Mouse (Mus musculus): ENCODE measurements at regions not wholly inside any gene's neighbourhood (a gene's known extent, or its start where the extent isn't known, plus 50 kb on each side); places are given as distances from the start of the nearest gene placed in this dataset.
"Not testable (repeated sequence)": the region's sequence is repeated elsewhere in the genome, so short reads cannot be mapped to it uniquely, and the experiment has no call there.

DNA sequence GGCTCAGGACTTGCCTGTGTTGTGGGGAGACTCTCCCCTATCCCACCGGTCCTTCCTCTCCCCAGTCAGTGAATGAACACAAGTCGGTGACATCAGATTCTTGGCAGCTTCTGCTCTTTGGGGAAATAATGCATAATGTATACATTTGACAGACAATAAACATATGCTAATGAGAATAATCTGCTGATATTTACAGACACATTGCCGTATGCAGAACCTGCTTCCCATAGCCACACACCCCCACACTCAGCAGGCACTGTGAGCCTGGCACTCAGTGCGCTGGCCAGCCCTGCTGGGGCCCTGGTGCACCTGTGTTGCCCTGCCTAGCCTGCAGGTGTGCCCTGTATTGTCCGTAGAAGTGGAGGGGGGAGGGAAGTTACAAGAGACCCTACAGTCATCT is 215.5 kb downstream of the Matn1 start:
- no peak for DNase-seq (ENCODE audit: low spot score in 2 of 2)

DNA sequence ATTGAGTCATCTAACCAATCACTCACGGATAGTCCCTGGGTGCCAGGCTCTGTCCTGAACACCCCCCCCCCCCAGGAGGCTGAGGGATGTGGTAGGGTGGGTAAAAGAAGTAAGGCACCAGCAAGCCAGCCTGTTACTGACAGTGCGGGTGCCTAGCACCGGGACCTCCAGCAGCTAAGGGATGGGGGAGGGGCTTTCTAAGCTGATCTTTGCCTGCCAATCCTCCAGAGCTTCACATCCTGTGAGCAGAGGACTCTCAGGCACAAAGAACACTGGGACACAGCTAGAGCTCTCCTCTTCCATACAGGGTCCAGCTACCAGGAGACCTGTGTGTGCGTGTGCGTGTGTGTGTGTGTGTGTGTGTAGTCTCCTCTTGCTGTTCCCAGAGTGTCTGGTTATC is 215.9 kb downstream of the Matn1 start:
- DNase-seq (ENCODE audit: low spot score in 2 of 2), result no peak

GRCm38 (mm10) chr4:131161501-131161900 is 217.3 kb downstream of the Matn1 start:
- DNase-seq (ENCODE audit: low spot score in 2 of 2), result peak in 1 of 2 experiments; percentile 16

GRCm38 (mm10) chr4:131163782-131164315 is 219.7 kb downstream of the Matn1 start:
- no peak for DNase-seq (ENCODE audit: low spot score in 2 of 2)

- DNase-seq (ENCODE audit: low spot score in 2 of 2), result no peak
Observed at GRCm38 (mm10) chr4:131166574-131167270, 222.5 kb downstream of the Matn1 start.

- DNase-seq (ENCODE audit: low spot score in 2 of 2), result no peak
Observed at GRCm38 (mm10) chr4:131167921-131168320, 223.7 kb downstream of the Matn1 start.

DNA sequence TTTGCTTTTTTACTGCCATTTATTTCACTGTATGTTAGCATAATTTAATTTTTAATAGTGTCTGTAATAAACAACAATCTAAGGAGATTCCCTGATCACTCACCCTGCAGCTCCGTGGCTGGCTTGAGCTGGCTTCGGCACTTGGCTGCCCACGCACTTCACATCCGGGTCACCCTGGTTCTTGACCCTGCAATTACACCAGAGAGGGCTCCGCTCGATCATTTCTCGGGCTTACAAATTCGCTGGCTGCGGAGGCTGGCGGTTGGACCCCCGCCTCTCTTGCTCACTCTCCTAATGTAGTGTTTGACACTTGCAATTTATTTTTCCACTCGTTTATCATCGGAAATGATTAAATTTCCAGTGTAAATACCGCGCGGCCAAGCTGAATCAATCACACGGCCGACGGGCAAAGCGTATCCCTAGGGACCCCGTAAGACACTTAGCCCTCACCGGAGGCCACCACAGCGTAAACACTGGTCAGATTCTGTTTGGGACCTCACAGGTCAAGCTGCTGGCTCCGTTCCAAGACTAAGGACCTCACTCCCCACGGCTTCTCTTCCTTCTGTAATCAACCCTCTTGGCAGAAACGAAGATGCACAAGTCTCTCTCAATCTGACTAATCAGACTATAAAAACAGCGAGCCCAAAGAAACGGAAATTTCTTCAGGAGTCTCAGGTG is 229.7 kb downstream of the Matn1 start:
- DNase-seq (ENCODE audit: low spot score in 2 of 2), result no peak

DNA sequence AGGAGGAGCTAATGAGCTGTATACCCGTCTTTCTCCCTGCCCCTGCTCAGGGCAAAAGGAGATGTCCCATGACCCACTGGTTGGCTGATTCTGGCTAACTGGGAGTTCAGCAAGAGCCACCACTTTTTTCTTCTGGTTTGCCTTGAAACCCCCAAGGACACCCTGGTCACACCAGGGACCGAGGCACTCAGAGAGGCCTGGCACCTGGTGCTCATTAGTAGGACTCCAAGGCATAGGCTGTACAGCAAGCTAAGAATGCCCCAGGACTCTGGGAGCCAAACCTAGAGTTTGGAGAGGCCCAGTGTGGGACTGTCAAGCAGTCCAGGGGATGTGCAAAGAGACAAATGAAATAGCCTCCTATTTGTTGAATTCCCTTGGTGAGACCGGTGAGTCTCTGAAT is 232.5 kb downstream of the Matn1 start:
- DNase-seq (ENCODE audit: low spot score in 2 of 2), result no peak

- no peak for DNase-seq (ENCODE audit: low spot score in 2 of 2)
Observed at GRCm38 (mm10) chr4:131177889-131178288, 233.7 kb downstream of the Matn1 start.

GRCm38 (mm10) chr4:131178642-131179041 is 234.5 kb downstream of the Matn1 start:
- DNase-seq (ENCODE audit: low spot score in 2 of 2), result not testable (repeated sequence)

DNA sequence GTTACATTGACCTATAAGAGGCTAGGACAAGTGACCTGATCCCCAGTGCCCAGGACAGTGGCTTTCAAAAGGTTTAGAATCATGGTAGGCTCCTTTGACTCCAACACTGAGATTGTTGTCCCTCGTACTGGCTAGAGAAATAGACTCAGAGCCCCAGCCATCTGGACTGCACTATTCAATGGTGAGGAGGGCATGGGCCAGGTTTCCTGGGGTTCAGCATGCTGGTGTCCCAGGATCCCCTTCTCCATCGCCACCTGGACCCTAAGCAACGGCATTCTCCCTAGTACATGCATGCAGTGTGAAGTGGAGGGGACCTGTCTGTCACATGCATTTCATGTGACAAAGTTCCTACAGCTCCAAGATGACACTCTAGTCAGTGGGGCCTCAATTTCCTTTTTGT is 243.9 kb downstream of the Matn1 start:
- no peak for DNase-seq (ENCODE audit: low spot score in 2 of 2)

- no peak for DNase-seq (ENCODE audit: low spot score in 2 of 2)
Observed at GRCm38 (mm10) chr4:131191106-131191880, 247.1 kb downstream of the Matn1 start.

DNA sequence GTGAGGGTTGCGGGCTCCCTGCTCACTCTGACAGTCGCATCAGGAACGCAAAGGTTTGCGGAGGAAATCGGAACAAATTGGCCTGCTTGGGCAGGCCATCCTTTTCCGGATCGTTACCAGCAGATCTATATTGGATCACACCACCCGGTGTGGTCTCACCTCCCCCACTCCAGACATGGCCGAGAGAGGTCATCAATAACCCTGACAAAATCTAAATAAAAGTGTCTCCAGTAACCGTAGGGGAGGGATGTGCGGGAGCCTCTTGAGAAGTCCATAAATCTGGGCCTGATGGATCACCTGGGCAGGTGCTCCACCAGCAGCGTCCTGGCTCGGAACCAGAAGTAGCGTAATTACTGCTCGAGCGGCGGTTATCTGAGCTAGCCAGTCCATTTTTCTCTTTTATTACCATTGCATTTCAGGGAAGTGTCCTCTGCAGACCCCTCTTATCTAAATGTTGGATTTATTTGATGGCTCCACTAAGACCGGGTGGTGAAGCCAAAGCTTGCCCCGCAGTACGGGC is 249.8 kb downstream of the Matn1 start:
- no peak for DNase-seq (ENCODE audit: low spot score in 2 of 2)

DNA sequence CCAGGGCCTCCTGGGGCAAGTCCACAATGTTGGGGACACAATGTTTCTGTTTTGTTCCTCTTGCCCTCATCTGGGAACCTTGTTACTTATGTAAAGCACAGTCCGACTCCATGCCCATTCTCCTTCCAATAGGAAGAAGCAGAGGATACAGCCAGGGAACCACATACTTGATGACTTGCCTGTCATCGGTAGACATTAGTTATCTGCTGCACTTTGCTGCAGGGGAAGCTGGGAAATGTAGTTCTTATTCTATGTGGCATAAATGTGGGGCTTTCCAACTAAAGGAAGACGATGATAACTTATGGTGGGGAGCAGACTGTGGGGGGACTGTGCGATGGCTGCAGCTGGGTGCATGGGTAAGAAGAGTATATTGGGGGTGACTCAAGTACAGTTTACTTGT is 252.0 kb downstream of the Matn1 start:
- DNase-seq (ENCODE audit: low spot score in 2 of 2), result no peak

DNA sequence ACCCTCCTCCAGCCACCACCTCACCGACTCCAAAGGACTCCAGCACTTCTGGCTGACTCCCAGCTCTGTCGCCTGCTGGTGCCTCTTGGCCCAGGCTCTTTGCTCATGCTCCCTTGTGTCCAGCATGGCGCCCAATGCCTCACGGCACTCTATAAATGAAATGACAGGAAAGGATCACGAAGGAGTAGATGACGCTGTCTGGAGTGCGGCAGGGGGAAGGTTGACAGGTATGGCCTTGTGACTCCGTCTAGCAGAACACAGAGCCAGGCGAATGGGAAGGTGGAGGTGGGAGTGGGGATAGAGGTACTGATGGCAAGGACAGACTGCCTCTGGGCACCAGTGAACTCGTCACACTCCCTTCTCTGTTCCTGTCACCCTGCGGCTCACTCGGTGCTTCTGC is 259.5 kb downstream of the Matn1 start:
- DNase-seq (ENCODE audit: low spot score in 2 of 2), result no peak

- DNase-seq (ENCODE audit: low spot score in 2 of 2), result no peak
Observed at GRCm38 (mm10) chr4:131204722-131205121, 260.5 kb downstream of the Matn1 start.

DNA sequence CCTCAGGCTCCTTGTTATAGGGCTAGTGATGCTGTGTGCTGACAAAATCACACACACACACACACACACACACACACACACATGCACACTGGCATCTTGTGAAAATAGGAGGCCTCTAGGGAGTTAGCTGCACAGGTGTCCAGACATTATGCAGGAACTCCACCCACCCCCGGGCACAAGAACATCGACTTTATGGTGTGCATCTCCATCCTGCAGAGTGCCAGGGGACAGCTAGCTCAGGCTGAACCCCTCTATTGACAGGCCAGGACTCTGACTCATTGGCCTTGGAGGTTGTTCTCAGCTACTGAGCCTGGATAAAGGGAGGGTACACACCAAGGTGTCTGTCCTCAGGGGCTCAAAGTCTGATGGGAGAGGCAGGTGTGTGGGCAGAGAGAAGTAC is 260.9 kb downstream of the Matn1 start:
- DNase-seq (ENCODE audit: low spot score in 2 of 2), result no peak

DNA sequence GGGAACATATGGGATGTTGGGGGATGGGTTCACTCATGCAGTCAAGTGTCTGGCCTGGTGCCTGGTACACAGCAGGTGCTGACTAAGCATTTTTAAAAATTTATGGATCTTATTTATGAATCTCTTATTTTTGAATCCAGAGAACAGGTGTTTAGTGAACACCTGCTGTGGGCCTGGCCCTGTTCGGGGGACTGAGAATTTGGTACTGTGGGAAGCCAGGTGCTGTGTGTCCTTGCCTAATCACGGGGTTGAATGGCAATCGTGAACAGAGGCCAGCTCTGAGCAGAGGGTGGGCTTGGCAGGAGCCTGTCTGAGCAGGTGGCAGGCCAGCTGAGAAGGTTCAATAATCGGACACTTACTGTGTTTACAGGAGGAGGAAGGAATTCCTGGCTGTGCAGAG is 261.5 kb downstream of the Matn1 start:
- DNase-seq (ENCODE audit: low spot score in 2 of 2), result no peak

GRCm38 (mm10) chr4:131206181-131206885 is 262.1 kb downstream of the Matn1 start:
- DNase-seq (ENCODE audit: low spot score in 2 of 2), result no peak

- DNase-seq (ENCODE audit: low spot score in 2 of 2), result no peak
Observed at GRCm38 (mm10) chr4:131206886-131207200, 262.7 kb downstream of the Matn1 start.

- no peak for DNase-seq (ENCODE audit: low spot score in 2 of 2)
Observed at GRCm38 (mm10) chr4:131207249-131207648, 263.1 kb downstream of the Matn1 start.

Data from layer of hippocampus, adult 8-10 months (tissue).